Mouse (Mus musculus) adrenal gland, adult 8-10 months (tissue): Measurements from ENCODE around the gene Parg. TPM values are rescaled to one million over a fixed set of nuclear protein-coding genes. Genes with fewer than 3 reads are reported as not detected.
"Not testable (repeated sequence)": the region's sequence is repeated elsewhere in the genome, so short reads cannot be mapped to it uniquely, and the experiment has no call there.

Experiments
- DNase-seq: peaks from one replicate; pipeline ENCODE4 v3.0.0; 2022
- total RNA-seq, 4 experiments: library from RNA; stranded (reverse); gene quantifications; 2 replicates each; pipeline ENCODE4 v1.2.4; 2022

Gene Parg
- total RNA-seq, 4 experiments from 2014 or later = 45.9 to 83.0 (median 54.5) TPM

GRCm38 (mm10) chr14:32179393-32180195 lies 22.2 kb upstream of the Parg start:
- DNase-seq = no peak

GRCm38 (mm10) chr14:32180861-32181260 lies 20.9 kb upstream of the Parg start:
- DNase-seq = no peak

DNA sequence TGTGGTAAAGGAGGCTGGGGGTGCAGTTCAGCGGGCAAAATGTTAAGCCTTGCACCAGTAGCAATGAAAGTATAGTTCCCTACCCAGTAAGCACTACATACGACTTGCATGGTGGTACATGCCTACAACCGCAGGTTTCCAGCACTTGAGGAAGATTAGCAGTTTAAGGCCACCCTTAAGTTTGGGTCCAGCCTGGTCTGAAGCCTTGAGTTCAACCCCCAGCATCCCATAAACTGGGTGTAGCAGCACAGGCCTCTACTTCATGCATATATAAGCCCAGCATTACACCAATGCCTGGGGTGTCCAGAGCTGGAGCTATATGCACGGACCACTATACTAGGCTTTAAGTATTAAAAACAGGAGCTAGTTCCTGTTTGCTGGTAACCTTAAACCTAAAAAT lies 17.9 kb upstream of the Parg start:
- no peak for DNase-seq

- DNase-seq = peak; percentile 25
These were observed 10.9 kb upstream of the Parg start for GRCm38 (mm10) chr14:32190627-32191391.

GRCm38 (mm10) chr14:32191926-32192325 lies 9.8 kb upstream of the Parg start:
- DNase-seq = no peak

DNA sequence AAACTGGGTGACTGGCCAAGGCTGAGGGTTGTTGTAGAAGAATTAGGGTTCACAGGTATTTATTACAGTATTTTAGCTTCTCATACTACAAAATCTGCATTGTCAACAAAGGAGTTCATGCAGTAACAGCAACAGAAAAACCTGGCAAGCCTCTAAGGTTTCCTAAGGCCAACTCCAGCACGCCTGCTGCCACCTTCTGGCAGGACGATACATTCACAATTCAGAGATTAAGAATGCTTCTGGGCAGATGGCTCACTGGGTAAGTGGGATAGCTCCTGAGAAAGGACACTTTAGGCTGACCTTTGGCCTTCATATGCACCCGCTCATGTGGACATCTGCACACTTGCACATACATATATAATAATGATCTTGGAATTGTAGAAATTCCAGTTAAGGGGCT lies 9.3 kb upstream of the Parg start:
- DNase-seq = peak; percentile 31

- not testable (repeated sequence) for DNase-seq
These were observed 8.2 kb upstream of the Parg start for GRCm38 (mm10) chr14:32193557-32193956.

DNA sequence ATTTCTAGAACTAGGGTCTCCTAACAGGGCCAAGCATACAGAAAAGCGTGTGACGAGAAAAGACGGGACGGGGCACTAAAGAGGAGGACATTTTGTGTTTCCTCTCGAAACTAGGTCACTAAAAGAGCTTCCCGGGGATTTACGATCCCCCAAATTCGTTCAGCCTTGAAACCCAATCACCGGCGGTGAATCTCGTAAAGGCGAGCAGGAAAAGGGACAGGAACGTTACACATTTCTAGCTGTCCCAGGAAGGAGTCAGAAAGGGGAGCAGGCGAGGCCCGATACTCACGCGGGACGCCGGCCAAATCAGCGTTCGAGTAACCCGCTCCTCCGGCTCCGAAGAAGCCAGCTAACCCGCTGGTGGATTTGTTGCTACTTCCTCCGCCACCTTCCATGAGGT lies 395 bp upstream of the Parg start:
- DNase-seq = no peak

DNA sequence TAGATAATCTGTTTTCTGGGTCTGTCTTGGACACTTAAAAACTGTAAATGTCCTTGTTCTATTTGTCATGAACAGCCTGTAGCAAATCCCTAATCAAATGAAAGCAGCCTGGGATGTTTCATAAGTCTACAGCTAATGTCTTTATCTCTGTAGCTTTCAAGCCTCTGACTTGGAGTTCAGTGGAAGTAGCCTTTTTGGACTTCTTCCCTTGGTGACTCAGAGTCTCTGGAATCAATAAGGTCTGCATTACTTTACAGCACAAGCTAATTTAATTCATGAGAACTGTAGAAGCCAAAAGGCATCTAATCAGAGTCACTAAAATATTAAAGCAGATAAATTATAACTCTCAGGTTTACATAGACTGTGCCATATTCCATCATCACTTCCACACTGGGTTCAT lies 24.9 kb downstream of the Parg start:
- DNase-seq = no peak

DNA sequence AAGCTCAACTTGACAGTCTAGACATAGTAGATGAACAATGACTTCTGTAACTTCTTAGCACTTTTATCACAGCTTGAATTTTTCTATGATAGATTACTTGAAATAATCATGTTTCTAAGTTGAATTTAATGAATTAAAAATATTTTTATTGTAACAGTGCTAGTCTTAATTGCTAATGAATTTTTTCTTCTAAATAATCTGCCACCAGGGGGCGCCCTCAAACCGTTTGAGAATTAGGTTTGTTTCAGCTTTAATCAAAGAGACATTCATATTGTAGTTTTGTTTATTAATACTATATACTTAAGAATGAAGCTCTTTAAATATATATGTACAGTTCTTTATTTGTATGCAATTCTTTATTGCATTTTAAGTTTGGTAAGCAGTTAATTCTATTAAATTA lies 27.2 kb downstream of the Parg start:
- DNase-seq = no peak

- DNase-seq = no peak
These were observed 40.7 kb downstream of the Parg start for GRCm38 (mm10) chr14:32242401-32242800.

DNA sequence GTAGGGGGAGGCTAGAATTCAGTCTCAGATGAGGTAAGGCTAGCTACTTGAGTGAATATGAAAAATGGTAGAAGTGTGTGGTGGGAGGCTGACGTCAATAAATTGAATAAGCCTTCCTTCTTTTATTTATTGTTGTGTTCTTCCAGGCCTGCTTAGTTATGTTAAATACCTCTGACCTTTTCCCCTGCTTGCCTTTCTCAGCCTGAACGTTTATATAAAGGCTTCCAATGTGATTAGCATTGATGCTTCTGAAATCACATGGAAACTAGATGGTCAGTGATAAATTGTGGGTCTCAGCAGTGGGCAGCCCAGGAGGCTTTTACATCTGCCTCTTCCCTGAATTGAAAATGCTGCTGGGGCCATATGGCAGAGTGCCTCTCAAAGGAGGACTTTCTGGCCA lies 44.3 kb downstream of the Parg start:
- no peak for DNase-seq

GRCm38 (mm10) chr14:32249616-32250015 lies 47.9 kb downstream of the Parg start:
- no peak for DNase-seq

DNA sequence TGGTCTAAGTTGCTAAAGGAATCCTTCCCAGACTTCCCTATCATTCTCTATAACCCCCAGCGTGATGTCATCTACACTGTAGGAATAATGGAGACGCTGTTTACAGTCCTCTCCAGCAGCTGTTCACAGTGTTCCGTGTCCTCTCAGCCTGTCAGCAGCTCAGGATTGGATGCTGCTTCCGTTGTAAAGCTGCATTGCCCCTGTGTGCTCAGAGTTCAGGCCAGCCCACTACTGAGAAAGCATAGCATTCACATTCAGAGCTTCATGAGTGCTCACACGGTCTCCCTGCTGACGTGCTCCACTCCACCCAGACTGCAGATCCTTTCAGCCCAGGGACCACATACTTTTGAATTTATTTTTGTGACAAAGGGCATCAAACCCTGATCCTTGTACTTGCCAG lies 59.1 kb downstream of the Parg start:
- no peak for DNase-seq

GRCm38 (mm10) chr14:32261741-32262140 lies 60.0 kb downstream of the Parg start:
- no peak for DNase-seq

DNA sequence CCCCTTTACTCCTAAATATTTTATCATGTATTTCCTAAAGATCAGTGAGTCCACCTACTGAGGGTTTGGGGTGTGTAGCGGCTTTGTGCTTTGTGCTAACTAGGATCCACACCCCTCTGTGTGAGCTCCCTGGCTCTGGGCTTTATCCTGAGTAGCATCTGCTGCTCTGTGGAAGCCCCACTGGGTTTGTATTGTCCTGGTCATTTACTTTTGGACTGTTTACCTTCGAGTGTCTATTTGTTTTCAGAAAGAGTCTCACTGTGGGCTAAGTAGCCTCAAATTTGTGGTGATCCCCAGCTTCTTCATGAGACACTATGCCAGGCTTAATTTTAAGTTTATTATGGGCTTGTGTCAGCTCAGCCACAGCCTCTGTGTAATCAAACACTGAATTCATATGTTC lies 67.2 kb downstream of the Parg start:
- no peak for DNase-seq

DNA sequence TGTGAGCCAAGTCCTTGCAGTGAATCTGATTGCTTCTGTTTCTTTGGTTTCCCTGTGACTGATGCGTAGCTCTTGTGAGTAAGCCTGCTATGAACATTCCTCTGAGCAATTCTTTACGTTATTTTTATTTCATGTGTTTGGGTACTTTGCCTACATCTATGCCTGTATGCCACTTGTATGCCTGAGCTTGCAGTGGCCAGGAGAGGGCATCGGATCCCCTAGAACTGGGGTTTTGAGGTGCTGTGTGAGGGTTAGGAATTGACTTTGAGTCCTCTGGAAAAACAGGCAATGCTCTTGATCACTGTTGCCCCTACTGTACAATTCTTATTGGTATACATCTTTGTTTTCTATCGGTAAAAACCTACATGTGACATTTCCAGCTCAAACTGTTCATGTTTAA lies 67.8 kb downstream of the Parg start:
- no peak for DNase-seq

DNA sequence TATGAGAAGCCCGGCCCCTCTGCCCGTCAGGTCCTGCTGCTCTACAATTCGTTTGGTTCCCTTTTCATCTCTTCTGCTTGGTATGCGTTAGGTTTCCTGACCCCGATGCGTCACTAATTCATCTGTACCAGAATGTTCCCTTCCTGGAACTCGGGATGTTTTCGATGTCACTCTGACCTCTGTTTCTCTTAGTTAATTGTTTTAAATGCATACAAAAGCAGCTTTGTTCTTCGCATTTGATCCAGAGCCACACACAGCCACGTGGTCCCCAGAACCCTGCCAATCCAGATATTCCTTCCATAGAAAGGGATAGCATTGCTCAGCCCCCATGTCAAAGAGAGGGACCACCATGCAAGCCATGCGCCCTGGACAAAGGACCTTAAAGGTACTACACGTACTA lies 99.9 kb downstream of the Parg start:
- DNase-seq = no peak

- DNase-seq = no peak
These were observed 100.7 kb downstream of the Parg start for GRCm38 (mm10) chr14:32302423-32302822.

DNA sequence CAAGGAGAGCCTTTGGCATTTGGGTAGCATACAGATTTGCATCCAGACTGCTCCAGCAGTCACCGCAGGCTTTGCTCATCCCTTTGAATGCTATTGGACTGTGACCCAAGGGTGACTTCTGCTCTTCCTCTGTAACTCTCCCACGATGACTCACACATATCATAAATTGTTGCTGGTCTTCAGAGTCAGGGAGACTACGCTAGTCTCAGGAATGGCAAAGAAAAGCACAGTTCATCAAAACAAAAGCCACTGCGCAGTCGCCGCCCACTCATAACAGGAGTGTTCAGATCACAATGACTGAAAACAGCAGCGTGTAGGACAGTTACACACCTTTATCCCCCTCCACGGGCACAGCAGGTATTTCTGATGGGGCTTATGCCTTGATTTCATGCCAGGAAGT lies 103.2 kb downstream of the Parg start:
- peak; percentile 19 for DNase-seq

GRCm38 (mm10) chr14:32309876-32310275 lies 108.1 kb downstream of the Parg start:
- DNase-seq = peak; percentile 44

GRCm38 (mm10) chr14:32311381-32312035 lies 109.8 kb downstream of the Parg start:
- no peak for DNase-seq

- DNase-seq = no peak
These were observed 116.1 kb downstream of the Parg start for GRCm38 (mm10) chr14:32317822-32318221.
